Mouse (Mus musculus): ENCODE measurements around the gene Coro2b. TPM values are rescaled to one million over a fixed set of nuclear protein-coding genes. Genes with fewer than 3 reads are reported as not detected.

Gene Coro2b
- polyA plus RNA-seq, 1 experiment = 3.1 TPM

DNA sequence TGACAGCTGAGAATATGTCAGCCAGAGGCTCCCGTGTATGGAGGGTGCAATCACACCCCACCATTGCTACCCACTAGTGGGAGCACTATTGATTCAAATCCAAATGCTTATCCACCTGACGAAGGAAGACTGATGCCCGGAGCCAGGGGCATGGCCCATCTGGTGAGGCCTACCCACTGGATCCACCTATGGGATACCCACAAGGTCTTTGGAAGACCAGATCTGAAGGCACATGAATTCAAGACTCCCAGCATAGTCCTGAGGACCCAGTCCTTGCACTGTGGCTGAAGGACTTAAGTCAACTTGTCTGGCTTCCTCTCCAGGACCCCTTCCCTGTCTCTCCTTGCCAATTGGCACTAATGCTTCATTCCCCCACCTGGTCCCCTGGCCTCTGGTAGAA lies 54.1 kb downstream of the Coro2b start:
- H3K9me3 ChIP-seq (replicated peaks; ENCODE audit: control insufficient read depth, insufficient read depth, low read length, poor library complexity, severe bottlenecking) = no peaks in the 10 kb centered on the region
- H3K27ac ChIP-seq (ENCODE audit: insufficient read depth, low read length) = no peak overlapping the region
- no peaks in the 10 kb centered on the region for H3K27me3 ChIP-seq (ENCODE audit: control insufficient read depth, insufficient read depth, low read length, poor library complexity, severe bottlenecking)
- no peak overlapping the region for H3K4me3 ChIP-seq (ENCODE audit: low read depth, low read length)
- H3K4me1 ChIP-seq (ENCODE audit: control insufficient read depth, insufficient read depth, low read length) = peaks cover 9% of the 10 kb centered on the region
- no peaks in the 10 kb centered on the region for H3K36me3 ChIP-seq (ENCODE audit: control insufficient read depth, insufficient read depth, low read length, poor library complexity, severe bottlenecking)
- no peak overlapping the region for H3K9ac ChIP-seq (ENCODE audit: low read depth, poor library complexity, severe bottlenecking)
- TF ChIP-seq EP300 (IDR thresholded peaks at IDR 0.05; ENCODE audit: insufficient read depth, low read depth, low read length) (no peak), CTCF (IDR thresholded peaks at IDR 0.05; ENCODE audit: low read depth, low read length) (no peak), POLR2A (IDR thresholded peaks at IDR 0.05; ENCODE audit: insufficient read depth, low read length) (no peak)

DNA sequence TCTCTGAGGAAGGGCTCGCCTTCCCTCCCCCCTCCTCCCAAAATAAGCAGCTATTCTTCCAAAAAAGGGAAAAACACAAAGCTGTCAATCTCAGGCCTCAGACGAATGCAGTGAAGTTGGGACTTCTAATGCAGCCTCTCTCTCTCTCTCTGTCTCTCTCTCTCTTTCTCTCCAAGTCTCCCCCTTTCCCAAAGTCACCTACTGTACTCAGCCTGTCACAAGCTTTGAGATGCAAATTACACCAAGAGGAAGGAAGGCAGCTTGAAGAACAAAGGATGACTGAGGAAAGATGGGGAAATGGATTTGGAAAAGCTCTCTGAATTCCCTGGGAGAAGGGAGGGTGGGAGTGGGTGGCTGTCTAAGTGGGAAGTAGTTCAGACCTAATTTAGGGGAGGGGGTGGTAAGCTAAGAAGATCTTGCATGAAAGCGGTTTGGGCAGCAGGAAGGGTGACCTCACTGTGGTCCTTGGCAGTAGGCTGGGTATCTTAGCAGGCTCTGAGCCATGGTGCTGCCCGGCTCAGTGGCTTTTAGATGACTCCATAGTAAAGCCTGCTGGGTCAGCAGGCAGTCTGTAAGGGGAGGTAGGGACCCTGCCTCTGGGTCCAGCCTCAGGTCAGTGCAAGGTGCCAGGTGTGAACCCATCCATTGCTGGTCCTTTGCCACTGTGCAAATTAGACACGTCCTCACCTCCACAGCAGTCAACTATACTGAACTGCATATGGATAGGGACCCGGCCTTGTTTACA lies 55.8 kb downstream of the Coro2b start:
- TF ChIP-seq EP300 (IDR thresholded peaks at IDR 0.05; ENCODE audit: insufficient read depth, low read depth, low read length) (no peak), CTCF (IDR thresholded peaks at IDR 0.05; ENCODE audit: low read depth, low read length) (no peak), POLR2A (IDR thresholded peaks at IDR 0.05; ENCODE audit: insufficient read depth, low read length) (no peak)
- Histone ChIP-seq H3K36me3 (ENCODE audit: control insufficient read depth, insufficient read depth, low read length, poor library complexity, severe bottlenecking) (no peaks in the 10 kb centered on the region), H3K4me1 (ENCODE audit: control insufficient read depth, insufficient read depth, low read length) (peaks cover 9% of the 10 kb centered on the region), H3K27ac (ENCODE audit: insufficient read depth, low read length) (no peak overlapping the region), H3K9me3 (replicated peaks; ENCODE audit: control insufficient read depth, insufficient read depth, low read length, poor library complexity, severe bottlenecking) (no peaks in the 10 kb centered on the region), H3K9ac (ENCODE audit: low read depth, poor library complexity, severe bottlenecking) (no peak overlapping the region), H3K27me3 (ENCODE audit: control insufficient read depth, insufficient read depth, low read length, poor library complexity, severe bottlenecking) (no peaks in the 10 kb centered on the region), H3K4me3 (ENCODE audit: low read depth, low read length) (no peak overlapping the region)

DNA sequence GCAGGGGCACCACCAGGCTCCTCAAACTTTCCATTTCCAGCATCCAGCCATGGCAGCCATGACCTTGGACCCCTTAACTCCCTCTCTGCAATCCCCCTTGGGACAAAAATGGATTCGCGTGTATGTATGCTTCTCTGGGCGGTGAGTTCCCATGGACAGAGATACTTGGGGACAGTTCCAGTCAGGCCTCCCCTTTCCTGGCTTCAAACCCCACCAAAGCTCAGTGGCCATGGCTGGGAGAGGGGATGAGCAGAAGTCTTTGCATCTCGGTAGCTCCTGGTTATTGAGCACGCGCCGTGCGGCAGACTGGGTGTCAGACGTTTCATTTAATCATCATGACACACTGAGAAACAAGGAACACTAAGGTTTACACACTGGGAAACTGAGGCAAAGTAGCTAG lies 56.7 kb downstream of the Coro2b start:
- no peak overlapping the region for H3K27ac ChIP-seq (ENCODE audit: insufficient read depth, low read length)
- no peaks in the 10 kb centered on the region for H3K27me3 ChIP-seq (ENCODE audit: control insufficient read depth, insufficient read depth, low read length, poor library complexity, severe bottlenecking)
- no peak overlapping the region for H3K9ac ChIP-seq (ENCODE audit: low read depth, poor library complexity, severe bottlenecking)
- no peak for TF ChIP-seq POLR2A (IDR thresholded peaks at IDR 0.05; ENCODE audit: insufficient read depth, low read length)
- TF ChIP-seq CTCF (IDR thresholded peaks at IDR 0.05; ENCODE audit: low read depth, low read length) = no peak
- no peak for TF ChIP-seq EP300 (IDR thresholded peaks at IDR 0.05; ENCODE audit: insufficient read depth, low read depth, low read length)
- H3K9me3 ChIP-seq (replicated peaks; ENCODE audit: control insufficient read depth, insufficient read depth, low read length, poor library complexity, severe bottlenecking) = no peaks in the 10 kb centered on the region
- peaks cover 9% of the 10 kb centered on the region for H3K4me1 ChIP-seq (ENCODE audit: control insufficient read depth, insufficient read depth, low read length)
- H3K4me3 ChIP-seq (ENCODE audit: low read depth, low read length) = no peak overlapping the region
- H3K36me3 ChIP-seq (ENCODE audit: control insufficient read depth, insufficient read depth, low read length, poor library complexity, severe bottlenecking) = no peaks in the 10 kb centered on the region

- Histone ChIP-seq H3K36me3 (ENCODE audit: control insufficient read depth, insufficient read depth, low read length, poor library complexity, severe bottlenecking) (no peaks in the 10 kb centered on the region), H3K9ac (ENCODE audit: low read depth, poor library complexity, severe bottlenecking) (no peak overlapping the region), H3K27me3 (ENCODE audit: control insufficient read depth, insufficient read depth, low read length, poor library complexity, severe bottlenecking) (no peaks in the 10 kb centered on the region), H3K9me3 (replicated peaks; ENCODE audit: control insufficient read depth, insufficient read depth, low read length, poor library complexity, severe bottlenecking) (no peaks in the 10 kb centered on the region), H3K27ac (ENCODE audit: insufficient read depth, low read length) (no peak overlapping the region), H3K4me1 (ENCODE audit: control insufficient read depth, insufficient read depth, low read length) (peaks cover 9% of the 10 kb centered on the region), H3K4me3 (ENCODE audit: low read depth, low read length) (no peak overlapping the region)
- TF ChIP-seq CTCF (IDR thresholded peaks at IDR 0.05; ENCODE audit: low read depth, low read length) = no peak
- 0 out of 2 replicates have a peak, but pooled peaks have one; percentile 29 for TF ChIP-seq EP300 (IDR thresholded peaks at IDR 0.05; ENCODE audit: insufficient read depth, low read depth, low read length)
Measured at GRCm38 (mm10) chr9:62476782-62477487, 59.9 kb downstream of the Coro2b start.

GRCm38 (mm10) chr9:62474206-62474605 lies 62.6 kb downstream of the Coro2b start:
- Histone ChIP-seq H3K9me3 (replicated peaks; ENCODE audit: control insufficient read depth, insufficient read depth, low read length, poor library complexity, severe bottlenecking) (no peaks in the 10 kb centered on the region), H3K27ac (ENCODE audit: insufficient read depth, low read length) (no peak overlapping the region), H3K4me1 (ENCODE audit: control insufficient read depth, insufficient read depth, low read length) (peaks cover 1% of the 10 kb centered on the region), H3K4me3 (ENCODE audit: low read depth, low read length) (no peak overlapping the region), H3K9ac (ENCODE audit: low read depth, poor library complexity, severe bottlenecking) (no peak overlapping the region), H3K27me3 (ENCODE audit: control insufficient read depth, insufficient read depth, low read length, poor library complexity, severe bottlenecking) (no peaks in the 10 kb centered on the region), H3K36me3 (ENCODE audit: control insufficient read depth, insufficient read depth, low read length, poor library complexity, severe bottlenecking) (no peaks in the 10 kb centered on the region)
- no peak for TF ChIP-seq EP300 (IDR thresholded peaks at IDR 0.05; ENCODE audit: insufficient read depth, low read depth, low read length)
- TF ChIP-seq POLR2A (IDR thresholded peaks at IDR 0.05; ENCODE audit: insufficient read depth, low read length) = no peak
- no peak for TF ChIP-seq CTCF (IDR thresholded peaks at IDR 0.05; ENCODE audit: low read depth, low read length)

Measured in ES-Bruce4 (cell line).